Mouse (Mus musculus): ENCODE measurements around the gene Grk6. TPM values are rescaled to one million over a fixed set of nuclear protein-coding genes. Genes with fewer than 3 reads are reported as not detected.
"Not testable (repeated sequence)": the region's sequence is repeated elsewhere in the genome, so short reads cannot be mapped to it uniquely, and the experiment has no call there.

Grk6 gene
- total RNA-seq, 2 experiments from 2014 or later = 60.3 to 63.2 TPM

GRCm38 (mm10) chr13:55420933-55421800, 23.7 kb upstream of the Grk6 start:
- peak; percentile 39 to 71 for DNase-seq (ENCODE audit: low spot score in 2 of 2)

GRCm38 (mm10) chr13:55426613-55427012, 18.3 kb upstream of the Grk6 start, which contains the start of gene F12:
Gene F12 (minus strand): TSS chr13:55426793.
- DNase-seq (ENCODE audit: low spot score in 2 of 2) = no peak

- DNase-seq (ENCODE audit: low spot score in 2 of 2) = no peak
These were observed 15.5 kb upstream of the Grk6 start for GRCm38 (mm10) chr13:55429226-55429888.

GRCm38 (mm10) chr13:55430566-55430965, 14.3 kb upstream of the Grk6 start:
- no peak for DNase-seq (ENCODE audit: low spot score in 2 of 2)

GRCm38 (mm10) chr13:55431889-55432685, 12.8 kb upstream of the Grk6 start:
- no peak for DNase-seq (ENCODE audit: low spot score in 2 of 2)

GRCm38 (mm10) chr13:55437111-55437629, 7.7 kb upstream of the Grk6 start:
- not testable (repeated sequence) for DNase-seq (ENCODE audit: low spot score in 2 of 2)

GRCm38 (mm10) chr13:55443799-55444285, 1.0 kb upstream of the Grk6 start:
- no peak for DNase-seq (ENCODE audit: low spot score in 2 of 2)

GRCm38 (mm10) chr13:55444286-55444936, 461 bp upstream of the Grk6 start:
- no peak for DNase-seq (ENCODE audit: low spot score in 2 of 2)

- DNase-seq (ENCODE audit: low spot score in 2 of 2) = no peak
These were observed 654 bp downstream of the Grk6 start for GRCm38 (mm10) chr13:55445361-55446091.

GRCm38 (mm10) chr13:55446483-55447105, 1.7 kb downstream of the Grk6 start:
- no peak for DNase-seq (ENCODE audit: low spot score in 2 of 2)

GRCm38 (mm10) chr13:55447543-55447943, 2.7 kb downstream of the Grk6 start:
- no peak for DNase-seq (ENCODE audit: low spot score in 2 of 2)

- DNase-seq (ENCODE audit: low spot score in 2 of 2) = no peak
These were observed 3.3 kb downstream of the Grk6 start for GRCm38 (mm10) chr13:55448131-55448530.

GRCm38 (mm10) chr13:55449205-55449604, 4.3 kb downstream of the Grk6 start:
- no peak for DNase-seq (ENCODE audit: low spot score in 2 of 2)

- no peak for DNase-seq (ENCODE audit: low spot score in 2 of 2)
These were observed 5.0 kb downstream of the Grk6 start for GRCm38 (mm10) chr13:55449679-55450441.

- peak in 1 of 2 experiments; percentile 57 for DNase-seq (ENCODE audit: low spot score in 2 of 2)
These were observed 5.7 kb downstream of the Grk6 start for GRCm38 (mm10) chr13:55450511-55450980.

GRCm38 (mm10) chr13:55451296-55451695, 6.4 kb downstream of the Grk6 start:
- DNase-seq (ENCODE audit: low spot score in 2 of 2) = no peak

GRCm38 (mm10) chr13:55451785-55452549, 7.1 kb downstream of the Grk6 start:
- DNase-seq (ENCODE audit: low spot score in 2 of 2) = no peak

GRCm38 (mm10) chr13:55462965-55463364, 18.1 kb downstream of the Grk6 start:
- DNase-seq (ENCODE audit: low spot score in 2 of 2) = no peak
